Mouse (Mus musculus) limb, embryonic 10.5 days (tissue): ENCODE measurements at regions not wholly inside any gene's neighbourhood (a gene's known extent, or its start where the extent isn't known, plus 50 kb on each side); places are given as distances from the start of the nearest gene placed in this dataset.

Experiments
- DNase-seq: peaks from one replicate; pipeline ENCODE4 v3.0.0-alpha.2; 2017; ENCODE audit warnings: low spot score
- H3K27ac ChIP-seq: fragments of 300-500 bp; sonication (generic); 2 replicates; pipeline ENCODE4 v1.5.1; 2016; ENCODE audit warnings: mild to moderate bottlenecking
- H3K27me3 ChIP-seq: fragments of 300-500 bp; sonication (generic); 2 replicates; pipeline ENCODE4 v1.6.1; 2016; ENCODE audit warnings: low read depth, mild to moderate bottlenecking; ENCODE audit not compliant: poor library complexity, severe bottlenecking
- H3K36me3 ChIP-seq: fragments of 300-500 bp; sonication (generic); 2 replicates; pipeline ENCODE4 v1.6.1; 2016; ENCODE audit warnings: mild to moderate bottlenecking, moderate library complexity
- H3K4me1 ChIP-seq: fragments of 300-500 bp; sonication (generic); 2 replicates; pipeline ENCODE4 v1.6.1; 2016
- H3K4me3 ChIP-seq: fragments of 300-500 bp; sonication (generic); 2 replicates; pipeline ENCODE4 v1.5.1; 2016; ENCODE audit warnings: mild to moderate bottlenecking, moderate library complexity
- H3K9me3 ChIP-seq: fragments of 300-500 bp; sonication (generic); replicated peaks from 2 replicates; pipeline ENCODE4 v1.6.1; 2016; ENCODE audit warnings: mild to moderate bottlenecking
- WGBS: fragments of 180-500 bp; shearing (Covaris S2); methylation state at CpG from one replicate; pipeline ENCODE4 v1.1.7; 2016; 5-methylcytosine and 5-hydroxymethylcytosine counted together

DNA sequence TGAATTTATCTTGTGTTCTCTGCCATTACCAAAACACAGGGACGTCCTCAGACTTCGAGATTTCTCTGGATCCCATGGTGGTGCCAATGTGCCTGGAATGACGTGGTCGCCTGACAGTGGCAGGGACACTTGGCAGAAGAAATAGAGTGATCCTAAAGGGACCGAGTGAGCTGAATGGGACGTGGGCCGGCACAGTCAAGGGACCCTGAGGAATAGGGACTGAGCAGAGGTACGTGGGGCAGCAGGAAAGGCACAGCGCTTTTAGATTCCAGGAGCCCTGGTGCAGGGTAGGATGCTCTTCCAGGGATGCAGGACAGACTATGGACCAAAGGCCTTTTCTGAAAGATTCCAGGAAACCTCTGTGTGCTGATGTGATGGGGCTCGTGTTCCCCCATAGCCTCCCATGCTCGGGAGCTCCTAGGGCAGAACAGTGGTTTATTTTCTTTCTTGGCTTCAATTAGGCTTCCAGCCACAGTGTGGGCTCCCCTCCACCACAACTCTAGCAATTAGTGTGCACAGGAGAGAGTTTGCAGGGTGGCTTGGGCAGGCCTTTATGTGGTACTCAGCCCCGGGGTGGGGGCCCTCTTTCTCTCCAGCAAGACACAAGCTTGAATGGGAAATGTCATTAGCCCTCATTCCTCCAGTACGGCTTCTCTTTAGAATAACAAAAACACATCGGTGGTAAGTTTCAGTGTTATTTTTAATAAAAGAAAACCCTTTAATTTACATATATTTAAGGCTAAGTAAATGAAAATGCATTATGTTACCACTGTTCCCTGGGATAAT is 143.0 kb upstream of the A230072I06Rik start:
- no peaks in the 10 kb centered on the region for H3K9me3 ChIP-seq
- peaks cover 11% of the 10 kb centered on the region for H3K4me1 ChIP-seq
- H3K36me3 ChIP-seq: no peaks in the 10 kb centered on the region
- H3K27ac ChIP-seq: no peak overlapping the region
- WGBS: 83% methylated on average over 14 of the region's 14 CpGs
- no peak overlapping the region for H3K4me3 ChIP-seq
- peaks cover 42% of the 10 kb centered on the region for H3K27me3 ChIP-seq
- no peak for DNase-seq

- H3K36me3 ChIP-seq: no peaks in the 10 kb centered on the region
- H3K27me3 ChIP-seq: peaks cover 38% of the 10 kb centered on the region
- no peak overlapping the region for H3K27ac ChIP-seq
- H3K4me3 ChIP-seq: no peak overlapping the region
- no peak for DNase-seq
- no peaks in the 10 kb centered on the region for H3K9me3 ChIP-seq
- peaks cover 11% of the 10 kb centered on the region for H3K4me1 ChIP-seq
- 87% methylated on average over 5 of the region's 5 CpGs for WGBS
Observed at GRCm38 (mm10) chr8:12136178-12136455, 142.5 kb upstream of the A230072I06Rik start.

- WGBS: 24% methylated on average over 3 of the region's 3 CpGs
- peaks cover 24% of the 10 kb centered on the region for H3K27me3 ChIP-seq
Observed at GRCm38 (mm10) chr8:12137496-12137895, 141.1 kb upstream of the A230072I06Rik start.

DNA sequence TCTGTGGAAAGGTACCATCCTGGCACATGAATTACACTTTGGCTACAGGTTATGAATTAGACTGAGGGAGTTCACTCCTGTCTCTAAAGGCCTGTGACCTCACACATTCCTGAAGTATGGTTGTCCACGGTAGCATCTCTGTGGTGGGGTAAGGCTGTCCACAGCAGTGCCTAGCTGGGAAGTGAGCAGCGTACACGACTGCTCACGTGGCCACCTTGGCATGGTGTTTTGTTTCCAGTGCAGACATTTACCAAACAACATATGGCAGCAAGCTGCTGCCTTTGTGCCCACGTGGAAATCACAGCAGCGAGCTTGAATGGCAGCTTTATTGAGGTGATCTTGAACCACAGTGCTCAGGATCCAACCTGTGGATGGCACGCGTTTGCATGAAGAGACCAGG is 140.7 kb upstream of the A230072I06Rik start:
- 69% methylated on average over 8 of the region's 8 CpGs for WGBS
- H3K27me3 ChIP-seq: peaks cover 20% of the 10 kb centered on the region
- H3K27ac ChIP-seq: no peak overlapping the region
- H3K4me3 ChIP-seq: no peak overlapping the region
- no peaks in the 10 kb centered on the region for H3K36me3 ChIP-seq
- no peaks in the 10 kb centered on the region for H3K9me3 ChIP-seq
- H3K4me1 ChIP-seq: peaks cover 11% of the 10 kb centered on the region
- no peak for DNase-seq

More at GRCm38 (mm10) chr8:12137496-12137895, 141.1 kb upstream of the A230072I06Rik start:
- Histone ChIP-seq H3K4me3 (no peak overlapping the region), H3K27ac (no peak overlapping the region), H3K4me1 (peaks cover 11% of the 10 kb centered on the region), H3K36me3 (no peaks in the 10 kb centered on the region), H3K9me3 (no peaks in the 10 kb centered on the region)
- DNase-seq: no peak

DNA sequence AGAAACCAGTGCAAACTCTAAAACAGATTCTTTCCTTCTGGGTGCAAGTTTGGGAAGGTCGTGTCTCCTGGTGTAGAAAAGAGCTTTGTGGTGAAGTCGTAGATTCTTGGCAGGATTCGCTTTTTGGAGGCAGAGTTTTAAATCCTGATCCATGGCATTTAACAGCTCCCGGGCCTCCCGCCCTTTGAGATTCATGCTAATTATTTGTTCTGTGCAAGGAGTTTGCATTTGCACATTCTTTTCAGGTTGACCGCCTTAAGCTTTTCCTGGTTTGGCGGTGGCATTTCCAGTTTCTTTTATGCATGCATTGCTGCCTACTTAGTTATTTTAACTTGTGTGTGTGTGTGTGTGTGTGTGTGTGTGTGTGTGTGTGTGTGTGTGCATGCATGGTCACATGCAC is 126.9 kb upstream of the A230072I06Rik start:
- no peaks in the 10 kb centered on the region for H3K27me3 ChIP-seq
- no peak overlapping the region for H3K27ac ChIP-seq
- no peak for DNase-seq
- no peaks in the 10 kb centered on the region for H3K4me1 ChIP-seq
- no peaks in the 10 kb centered on the region for H3K9me3 ChIP-seq
- no peaks in the 10 kb centered on the region for H3K36me3 ChIP-seq
- 74% methylated on average over 7 of the region's 7 CpGs for WGBS
- no peak overlapping the region for H3K4me3 ChIP-seq

DNA sequence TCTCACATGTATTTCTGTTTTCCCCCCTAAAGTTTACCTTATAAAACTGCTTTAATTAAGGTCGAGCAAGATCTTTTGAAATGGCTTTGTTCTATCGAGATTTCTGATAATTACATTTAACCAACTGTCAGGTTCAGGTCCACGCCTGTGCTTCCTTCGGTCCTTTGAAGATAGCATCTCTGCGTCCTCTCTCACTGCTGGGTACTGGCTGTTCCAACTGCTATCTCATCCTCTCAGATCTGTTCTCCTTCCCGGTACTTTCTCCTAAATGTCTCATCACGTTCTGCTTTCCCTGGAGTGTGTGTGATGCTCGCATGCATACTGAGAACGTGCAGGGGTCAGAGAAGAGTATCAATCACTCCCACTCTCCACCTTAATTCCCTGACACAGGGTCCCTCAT is 125.8 kb upstream of the A230072I06Rik start:
- Histone ChIP-seq H3K9me3 (no peaks in the 10 kb centered on the region), H3K27ac (no peak overlapping the region), H3K27me3 (no peaks in the 10 kb centered on the region), H3K4me3 (no peak overlapping the region), H3K4me1 (no peaks in the 10 kb centered on the region), H3K36me3 (no peaks in the 10 kb centered on the region)
- 74% methylated on average over 9 of the region's 9 CpGs for WGBS
- no peak for DNase-seq

DNA sequence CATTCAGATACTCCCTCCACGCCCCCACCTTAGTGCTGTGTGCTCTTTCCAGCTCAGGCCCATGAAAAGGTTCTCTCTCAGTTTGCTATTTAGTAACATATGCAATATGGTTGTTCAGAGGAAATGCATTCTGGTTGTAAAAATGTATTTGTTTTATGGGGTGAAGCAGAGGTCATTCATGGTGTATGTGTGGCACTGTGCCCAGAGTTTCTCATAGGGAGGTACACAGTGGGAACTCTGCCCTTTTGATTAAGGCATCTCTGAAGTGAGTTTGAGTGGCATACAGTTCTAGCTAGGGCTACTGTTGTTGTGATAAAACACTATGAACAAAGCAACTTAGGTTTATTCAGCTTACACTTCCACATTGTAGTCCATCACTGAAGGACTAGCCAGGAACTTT is 121.7 kb upstream of the A230072I06Rik start:
- no peaks in the 10 kb centered on the region for H3K4me1 ChIP-seq
- whole genome bisulfite sequencing: 87% methylated on average over 1 of the region's 1 CpGs
- no peak overlapping the region for H3K27ac ChIP-seq
- no peaks in the 10 kb centered on the region for H3K36me3 ChIP-seq
- H3K4me3 ChIP-seq: no peak overlapping the region
- peaks cover 1% of the 10 kb centered on the region; the same call in 1 of the 2 replicates for H3K27me3 ChIP-seq
- no peaks in the 10 kb centered on the region for H3K9me3 ChIP-seq
- DNase-seq: no peak

- H3K36me3 ChIP-seq: no peaks in the 10 kb centered on the region
- H3K4me3 ChIP-seq: no peak overlapping the region
- H3K9me3 ChIP-seq: no peaks in the 10 kb centered on the region
- peaks cover 7% of the 10 kb centered on the region for H3K4me1 ChIP-seq
- H3K27ac ChIP-seq: no peak overlapping the region
- no peak for DNase-seq
- peaks cover 11% of the 10 kb centered on the region; the same call in 1 of the 2 replicates for H3K27me3 ChIP-seq
- 91% methylated on average over 9 of the region's 9 CpGs for WGBS
Observed at GRCm38 (mm10) chr8:12158188-12158587, 120.4 kb upstream of the A230072I06Rik start.

- Histone ChIP-seq H3K9me3 (no peaks in the 10 kb centered on the region), H3K4me1 (peaks cover 19% of the 10 kb centered on the region), H3K27ac (no peak overlapping the region), H3K4me3 (0 out of 2 replicates have a peak overlapping the region, but pooled peaks have one; percentile 11), H3K36me3 (no peaks in the 10 kb centered on the region), H3K27me3 (peaks cover 34% of the 10 kb centered on the region)
- no peak for DNase-seq
- WGBS: 34% methylated on average over 22 of the region's 22 CpGs
Observed at GRCm38 (mm10) chr8:12162921-12163705, 115.5 kb upstream of the A230072I06Rik start.

GRCm38 (mm10) chr8:12165487-12166152 is 113.0 kb upstream of the A230072I06Rik start:
- Histone ChIP-seq H3K27ac (peak overlapping the region; percentile 73), H3K4me3 (no peak overlapping the region), H3K9me3 (no peaks in the 10 kb centered on the region), H3K4me1 (peaks cover 27% of the 10 kb centered on the region), H3K36me3 (no peaks in the 10 kb centered on the region), H3K27me3 (peaks cover 34% of the 10 kb centered on the region)
- WGBS: 79% methylated on average over 23 of the region's 23 CpGs
- DNase-seq: no peak

GRCm38 (mm10) chr8:12171788-12172187 is 106.8 kb upstream of the A230072I06Rik start:
- H3K36me3 ChIP-seq: no peaks in the 10 kb centered on the region
- H3K27me3 ChIP-seq: peaks cover 22% of the 10 kb centered on the region
- no peak overlapping the region for H3K27ac ChIP-seq
- no peak overlapping the region for H3K4me3 ChIP-seq
- no peak for DNase-seq
- peaks cover 42% of the 10 kb centered on the region for H3K4me1 ChIP-seq
- no peaks in the 10 kb centered on the region for H3K9me3 ChIP-seq
- WGBS: 89% methylated on average over 12 of the region's 12 CpGs

DNA sequence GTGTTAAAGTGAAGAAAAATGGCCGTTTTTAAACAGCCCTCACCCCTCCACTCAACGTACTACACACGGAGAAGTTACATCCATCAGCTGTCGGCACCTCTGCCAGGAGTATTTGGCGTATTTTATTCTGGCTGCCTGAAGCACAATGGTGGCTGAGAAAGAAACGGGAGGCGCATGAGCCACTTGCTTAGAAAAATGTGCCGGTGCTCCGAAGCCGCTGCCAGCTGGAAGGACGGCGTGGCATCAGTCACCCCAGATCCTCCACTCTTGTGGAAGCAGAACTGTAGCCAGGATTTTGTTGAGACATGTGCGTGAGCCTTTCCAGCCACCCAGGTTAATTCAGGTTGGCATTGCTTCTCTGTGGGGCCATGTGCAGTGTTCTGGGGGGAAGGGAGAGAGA is 103.1 kb upstream of the A230072I06Rik start:
- Histone ChIP-seq H3K9me3 (no peaks in the 10 kb centered on the region), H3K27ac (no peak overlapping the region), H3K36me3 (no peaks in the 10 kb centered on the region), H3K4me3 (no peak overlapping the region), H3K27me3 (peaks cover 14% of the 10 kb centered on the region; the same call in 1 of the 2 replicates), H3K4me1 (peaks cover 37% of the 10 kb centered on the region)
- WGBS: 74% methylated on average over 13 of the region's 13 CpGs
- no peak for DNase-seq

- Histone ChIP-seq H3K9me3 (no peaks in the 10 kb centered on the region), H3K36me3 (no peaks in the 10 kb centered on the region), H3K27ac (no peak overlapping the region), H3K4me3 (no peak overlapping the region), H3K27me3 (no peaks in the 10 kb centered on the region), H3K4me1 (no peaks in the 10 kb centered on the region)
- no peak for DNase-seq
- WGBS: 90% methylated on average over 4 of the region's 4 CpGs
Observed at GRCm38 (mm10) chr8:12184666-12185065, 94.0 kb upstream of the A230072I06Rik start.
